Comparison of ENCODE assay signal across 9 mouse cellular contexts in genomic region chr5:115071096-115071901, GRCm38 (mm10). TPM values are rescaled to one million over a fixed set of nuclear protein-coding genes. Genes with fewer than 3 reads are reported as not detected.
DNase-seq lines count a peak whose midpoint lies in the region; ATAC-seq and TF ChIP-seq lines count a peak whose summit lies in the region.
"Had no signal": no experiment of that assay in that cellular context is flagged by ENCODE, and none has a peak within 500 bp of the region (broad histone marks: within the 10 kb centered on the region; RNA-seq: fewer than 3 reads in every experiment).

No protein-coding gene starts in this region.

- TF ChIP-seq CTCF in left cerebral cortex, adult 2 months (IDR thresholded peaks at IDR 0.05): no peak

- no peak overlapping the region for H3K4me2 ChIP-seq in limb, embryonic 12.5 days

- no peak for ATAC-seq in limb, embryonic 12.5 days (ENCODE audit: insufficient number of reproducible peaks, insufficient read depth, low FRiP score, low TSS enrichment, low read depth)

- peaks cover 17% of the 10 kb centered on the region; the same call in 1 of the 2 replicates for H3K4me1 ChIP-seq in limb, embryonic 12.5 days (replicated peaks)

- no peak overlapping the region for H3K4me3 ChIP-seq in limb, embryonic 12.5 days (replicated peaks)
- H3K4me3 ChIP-seq in left cerebral cortex, adult 2 months: no peak overlapping the region

- intact Hi-C loops in left cerebral cortex, adult 2 months (cut with DNase I): no loop called here

- 80% methylated on average over 11 of the region's 11 CpGs for WGBS in limb, embryonic 12.5 days

- H3K9ac ChIP-seq in limb, embryonic 12.5 days (replicated peaks): no peak overlapping the region

- peak; percentile 27 to 30 for DNase-seq in cerebellum, postnatal 10 days
- DNase-seq in cerebellum, postnatal 36 days: no peak
- DNase-seq in testis, postnatal 10 days (ENCODE audit: low spot score): peak; percentile 49
- no peak for DNase-seq in testis, postnatal 14 days (ENCODE audit: low spot score)
- no peak for DNase-seq in frontal cortex, adult 2 months (ENCODE audit: extremely low spot score in 1 of 2, low spot score in 1 of 2)
- DNase-seq in left cerebral cortex, adult 2 months (ENCODE audit: extremely low spot score in 1 of 2, low spot score in 2 of 2): no peak
- no peak for DNase-seq in cerebellum, adult 11-12 months

- peak overlapping the region; percentile 31 for H3K27ac ChIP-seq in limb, embryonic 12.5 days
- no peak overlapping the region for H3K27ac ChIP-seq in left cerebral cortex, adult 2 months

- H3K27me3 ChIP-seq in limb, embryonic 12.5 days: no peaks in the 10 kb centered on the region

- no peaks in the 10 kb centered on the region for H3K9me3 ChIP-seq in limb, embryonic 12.5 days

- H3K36me3 ChIP-seq in limb, embryonic 12.5 days: peaks cover 22% of the 10 kb centered on the region

RNA-seq across cellular contexts. Expression of gene Gm10401, which starts 26.8 kb away (rescaled TPM):
- 36.3 and 38.8 TPM in 2 replicates for polyA plus RNA-seq in limb, embryonic 12.5 days (2016; fragmentation: Nextera tagmentation; extraction: Ambion mirVana)
- not detected in 2 replicates for polyA plus RNA-seq in frontal cortex, adult 2 months (2012; rRNA removed)
- total RNA-seq in left cerebral cortex, adult 2 months (2021): not detected
- total RNA-seq: left cerebral cortex, postnatal 10 days had no signal

RNA-seq across cellular contexts. Expression of gene Acads, which starts 47.8 kb away (rescaled TPM):
- 65.2 and 69.5 TPM in 2 replicates for polyA plus RNA-seq in limb, embryonic 12.5 days (2016; fragmentation: Nextera tagmentation; extraction: Ambion mirVana)
- polyA plus RNA-seq in frontal cortex, adult 2 months (2012; rRNA removed): 13.1 and 14.9 TPM in 2 replicates
- total RNA-seq in left cerebral cortex, adult 2 months (2021): 1 to 10 TPM; 6.5 to 7.2 TPM

Comparison
In these comparisons a context has a peak if more than half of its experiments do, and no peak if none do; other contexts are left out.
1. DNase-seq: peak in cerebellum, postnatal 10 days (2 of 2) and testis, postnatal 10 days (single experiment); none in cerebellum, postnatal 36 days (0 of 2), testis, postnatal 14 days (single experiment), frontal cortex, adult 2 months (0 of 2), left cerebral cortex, adult 2 months (0 of 2) and cerebellum, adult 11-12 months (single experiment).
2. RNA of gene Gm10401, which starts 26.8 kb away (polyA plus RNA-seq): 36.3 to 38.8 TPM in limb, embryonic 12.5 days; not detected in frontal cortex, adult 2 months; every median in the first group is over 10 times any median in the second.